Mouse (Mus musculus): ENCODE results near the gene Stox2. TPM values are rescaled to one million over a fixed set of nuclear protein-coding genes. Genes with fewer than 3 reads are reported as not detected.

The Stox2 gene
- polyA plus RNA-seq, 1 experiment from 2014 or later: 7.4 TPM

- Histone ChIP-seq H3K9ac (replicated peaks; ENCODE audit: low read depth) (no peak overlapping the region), H3K36me3 (ENCODE audit: insufficient read depth, low read length) (no peaks in the 10 kb centered on the region), H3K4me1 (ENCODE audit: insufficient read depth, low read depth, low read length) (peaks cover 8% of the 10 kb centered on the region; the same call in 1 of the 2 replicates), H3K27ac (ENCODE audit: low read length) (no peak overlapping the region), H3K9me3 (ENCODE audit: low read length) (no peaks in the 10 kb centered on the region), H3K4me2 (replicated peaks; ENCODE audit: low read depth, low read length) (no peak overlapping the region), H3K4me3 (ENCODE audit: low read depth, low read length) (no peak overlapping the region), H3K27me3 (replicated peaks; ENCODE audit: insufficient read depth, low read length) (no peaks in the 10 kb centered on the region)
- TF ChIP-seq CTCF (IDR thresholded peaks at IDR 0.05) (no peak), EP300 (IDR thresholded peaks at IDR 0.05) (no peak)
- 89% methylated on average over 21 of the region's 21 CpGs for WGBS
- ATAC-seq (no peak), DNase-seq (ENCODE audit: low spot score) (no peak)
Measured at GRCm38 (mm10) chr8:47284329-47285326, 161.5 kb downstream of the Stox2 start.

GRCm38 (mm10) chr8:47279898-47280297 lies 166.3 kb downstream of the Stox2 start:
- H3K27ac ChIP-seq (ENCODE audit: low read length): no peak overlapping the region
- DNase-seq (ENCODE audit: low spot score) (no peak), ATAC-seq (no peak)
- peaks cover 3% of the 10 kb centered on the region; the same call in 1 of the 2 replicates for H3K4me1 ChIP-seq (ENCODE audit: insufficient read depth, low read depth, low read length)
- TF ChIP-seq CTCF (IDR thresholded peaks at IDR 0.05): no peak
- no peak for TF ChIP-seq EP300 (IDR thresholded peaks at IDR 0.05)
- no peaks in the 10 kb centered on the region for H3K27me3 ChIP-seq (replicated peaks; ENCODE audit: insufficient read depth, low read length)
- no peak overlapping the region for H3K4me3 ChIP-seq (ENCODE audit: low read depth, low read length)
- no peak overlapping the region for H3K4me2 ChIP-seq (replicated peaks; ENCODE audit: low read depth, low read length)
- H3K9me3 ChIP-seq (ENCODE audit: low read length): no peaks in the 10 kb centered on the region
- no peaks in the 10 kb centered on the region for H3K36me3 ChIP-seq (ENCODE audit: insufficient read depth, low read length)
- H3K9ac ChIP-seq (replicated peaks; ENCODE audit: low read depth): no peak overlapping the region
- WGBS: 74% methylated on average over 10 of the region's 10 CpGs

GRCm38 (mm10) chr8:47278211-47278610 lies 168.0 kb downstream of the Stox2 start:
- no peak overlapping the region for H3K4me3 ChIP-seq (ENCODE audit: low read depth, low read length)
- ATAC-seq (peak; percentile 94), DNase-seq (ENCODE audit: low spot score) (peak; percentile 86)
- no peak overlapping the region for H3K4me2 ChIP-seq (replicated peaks; ENCODE audit: low read depth, low read length)
- H3K4me1 ChIP-seq (ENCODE audit: insufficient read depth, low read depth, low read length): peaks cover 3% of the 10 kb centered on the region; the same call in 1 of the 2 replicates
- no peaks in the 10 kb centered on the region for H3K36me3 ChIP-seq (ENCODE audit: insufficient read depth, low read length)
- TF ChIP-seq CTCF (IDR thresholded peaks at IDR 0.05): no peak
- TF ChIP-seq EP300 (IDR thresholded peaks at IDR 0.05): no peak
- no peak overlapping the region for H3K9ac ChIP-seq (replicated peaks; ENCODE audit: low read depth)
- H3K9me3 ChIP-seq (ENCODE audit: low read length): no peaks in the 10 kb centered on the region
- no peak overlapping the region for H3K27ac ChIP-seq (ENCODE audit: low read length)
- 49% methylated on average over 3 of the region's 3 CpGs for WGBS
- no peaks in the 10 kb centered on the region for H3K27me3 ChIP-seq (replicated peaks; ENCODE audit: insufficient read depth, low read length)

GRCm38 (mm10) chr8:47268931-47269330 lies 177.2 kb downstream of the Stox2 start:
- WGBS: 88% methylated on average over 6 of the region's 6 CpGs
- Histone ChIP-seq H3K27me3 (replicated peaks; ENCODE audit: insufficient read depth, low read length) (no peaks in the 10 kb centered on the region), H3K4me2 (replicated peaks; ENCODE audit: low read depth, low read length) (no peak overlapping the region), H3K4me1 (ENCODE audit: insufficient read depth, low read depth, low read length) (no peaks in the 10 kb centered on the region), H3K9me3 (ENCODE audit: low read length) (no peaks in the 10 kb centered on the region), H3K4me3 (ENCODE audit: low read depth, low read length) (no peak overlapping the region), H3K27ac (ENCODE audit: low read length) (no peak overlapping the region), H3K9ac (replicated peaks; ENCODE audit: low read depth) (no peak overlapping the region), H3K36me3 (ENCODE audit: insufficient read depth, low read length) (no peaks in the 10 kb centered on the region)
- TF ChIP-seq EP300 (IDR thresholded peaks at IDR 0.05) (no peak), CTCF (IDR thresholded peaks at IDR 0.05) (no peak)
- ATAC-seq (no peak), DNase-seq (ENCODE audit: low spot score) (no peak)

- H3K4me1 ChIP-seq (ENCODE audit: insufficient read depth, low read depth, low read length): no peaks in the 10 kb centered on the region
- no peak overlapping the region for H3K4me2 ChIP-seq (replicated peaks; ENCODE audit: low read depth, low read length)
- peak overlapping the region; percentile 26; the same call in 1 of the 2 replicates for H3K27ac ChIP-seq (ENCODE audit: low read length)
- ATAC-seq (peak; percentile 92), DNase-seq (ENCODE audit: low spot score) (peak; percentile 68)
- no peaks in the 10 kb centered on the region for H3K27me3 ChIP-seq (replicated peaks; ENCODE audit: insufficient read depth, low read length)
- H3K9ac ChIP-seq (replicated peaks; ENCODE audit: low read depth): no peak overlapping the region
- no peaks in the 10 kb centered on the region for H3K9me3 ChIP-seq (ENCODE audit: low read length)
- TF ChIP-seq EP300 (IDR thresholded peaks at IDR 0.05) (no peak), CTCF (IDR thresholded peaks at IDR 0.05) (no peak)
- H3K4me3 ChIP-seq (ENCODE audit: low read depth, low read length): no peak overlapping the region
- WGBS: 53% methylated on average over 21 of the region's 21 CpGs
- H3K36me3 ChIP-seq (ENCODE audit: insufficient read depth, low read length): no peaks in the 10 kb centered on the region
Measured at GRCm38 (mm10) chr8:47268062-47268822, 177.9 kb downstream of the Stox2 start.

Data from lung, postnatal 0 days (tissue).